Mouse (Mus musculus) adipocyte (in vitro differentiated cells): Measurements from ENCODE around the gene Nup210l.
"Not testable (repeated sequence)": the region's sequence is repeated elsewhere in the genome, so short reads cannot be mapped to it uniquely, and the experiment has no call there.

Experiments used
- DNase-seq: peaks from one replicate; pipeline ENCODE4 v3.0.0-alpha.2; 2016; ENCODE audit warnings: low spot score

Gene Nup210l

DNA sequence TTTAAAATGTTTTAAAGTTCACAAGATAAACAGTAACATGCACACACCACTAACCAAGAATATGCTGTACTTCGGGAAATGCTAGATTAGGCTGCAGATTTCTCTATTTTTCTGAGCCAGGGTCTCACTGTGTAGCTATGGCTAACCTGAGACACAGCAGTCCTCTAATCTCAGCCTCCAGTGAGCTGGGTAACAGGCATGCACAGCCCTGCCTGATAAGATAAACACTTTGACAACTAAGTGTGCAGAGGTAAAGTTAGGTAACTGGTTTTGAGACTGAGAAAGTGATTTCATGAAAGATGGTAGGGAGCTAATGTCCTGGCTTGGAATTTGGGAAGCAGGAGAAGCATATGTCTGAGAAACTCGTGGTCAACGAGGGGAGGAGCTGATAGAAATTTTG, 9.5 kb upstream of the Nup210l start:
- no peak for DNase-seq

DNA sequence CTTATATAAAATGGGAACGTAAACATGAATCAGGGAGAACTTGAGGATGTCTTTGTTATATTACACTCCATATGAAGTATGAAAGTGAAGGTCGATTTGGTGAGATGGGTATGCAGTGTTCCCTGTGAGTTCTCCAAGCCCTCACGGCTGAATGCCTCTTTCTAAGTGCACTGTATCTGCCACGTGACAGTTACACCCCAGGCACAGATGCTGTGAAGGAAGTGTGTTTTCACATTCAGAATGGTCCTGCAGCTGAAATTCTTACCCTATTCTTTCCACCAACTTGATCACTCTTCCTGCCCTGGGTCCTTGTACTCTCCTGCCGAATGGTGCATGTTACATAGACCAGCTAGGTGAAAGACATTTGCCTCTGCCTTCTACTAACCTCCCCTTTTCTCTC, 6.0 kb upstream of the Nup210l start:
- DNase-seq: no peak

DNA sequence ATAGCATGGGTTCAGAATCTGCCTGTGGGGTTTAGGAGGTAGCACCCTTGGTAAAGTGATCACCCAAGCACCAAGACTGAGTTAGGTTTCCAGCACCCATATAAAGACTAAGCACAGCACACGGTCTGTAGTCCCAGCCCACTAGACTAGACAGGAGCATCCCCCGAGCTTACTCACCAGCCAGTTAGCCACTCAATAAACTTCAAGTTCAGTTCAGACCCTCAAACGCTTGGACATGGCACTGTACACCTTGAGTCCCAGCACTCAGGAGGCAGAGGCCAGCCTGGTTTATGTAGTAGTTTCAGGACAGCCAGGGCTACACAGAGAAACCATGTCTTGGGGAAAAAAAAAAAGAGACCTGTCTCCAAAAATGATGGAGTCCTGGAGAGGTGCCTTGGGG, 2.9 kb upstream of the Nup210l start:
- no peak for DNase-seq

DNA sequence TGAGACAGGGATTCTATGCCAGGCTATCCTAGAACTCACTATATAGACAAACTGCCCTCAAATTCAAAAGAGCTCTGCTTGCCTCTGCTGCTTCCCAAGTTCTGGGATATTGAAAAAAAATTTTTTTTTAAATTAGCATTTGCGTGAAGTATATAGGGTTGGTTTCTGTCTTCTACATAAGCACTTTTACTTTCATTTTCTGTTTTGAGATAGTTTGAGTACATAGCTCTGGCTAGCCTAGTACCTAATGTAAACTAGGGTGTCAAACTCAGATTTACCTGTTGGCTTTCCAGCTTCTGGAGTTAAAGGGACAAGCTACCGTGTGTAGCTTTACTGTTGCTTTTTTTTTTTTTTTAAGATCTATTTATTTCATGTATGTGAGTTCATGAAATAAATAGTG, 2.3 kb upstream of the Nup210l start:
- no peak for DNase-seq

DNA sequence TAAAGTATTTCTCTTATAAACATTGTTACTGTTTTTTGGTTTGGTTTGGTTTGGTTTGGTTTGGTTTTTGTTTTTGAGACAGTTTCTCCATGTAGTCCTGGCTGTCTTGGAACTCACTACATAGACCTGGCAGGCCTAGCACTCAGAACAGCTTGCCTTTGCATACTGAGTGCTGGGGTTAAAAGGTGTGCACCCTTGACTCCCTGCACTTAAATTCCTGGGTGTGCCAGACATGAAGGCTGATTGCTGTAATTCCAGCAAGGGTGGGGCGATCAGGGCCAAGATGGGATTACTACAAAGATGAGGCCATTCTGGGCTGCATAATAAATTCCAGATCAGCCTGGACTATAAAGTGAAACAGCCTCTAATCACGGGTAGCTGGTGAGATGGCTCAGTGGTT, 1.7 kb upstream of the Nup210l start:
- no peak for DNase-seq

DNA sequence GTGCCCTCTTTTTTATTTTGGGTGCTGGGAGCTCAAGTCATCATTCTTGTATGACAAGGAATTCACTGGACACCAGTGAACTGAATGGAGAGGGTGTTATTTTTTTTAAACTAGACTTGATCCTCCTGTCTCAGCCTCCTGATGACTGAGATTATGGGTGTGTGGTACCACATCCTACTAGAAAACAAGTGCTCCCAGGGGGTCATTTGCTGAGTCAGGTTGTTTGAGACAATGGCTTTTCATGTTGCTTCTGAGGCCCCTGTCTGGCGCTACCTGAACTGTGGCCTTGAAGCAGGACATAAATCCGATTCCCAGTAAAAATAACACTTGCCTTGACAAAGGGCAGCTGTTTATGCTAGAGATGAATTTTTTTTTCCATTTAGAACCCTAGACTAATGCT, 756 bp upstream of the Nup210l start:
- DNase-seq: no peak

DNA sequence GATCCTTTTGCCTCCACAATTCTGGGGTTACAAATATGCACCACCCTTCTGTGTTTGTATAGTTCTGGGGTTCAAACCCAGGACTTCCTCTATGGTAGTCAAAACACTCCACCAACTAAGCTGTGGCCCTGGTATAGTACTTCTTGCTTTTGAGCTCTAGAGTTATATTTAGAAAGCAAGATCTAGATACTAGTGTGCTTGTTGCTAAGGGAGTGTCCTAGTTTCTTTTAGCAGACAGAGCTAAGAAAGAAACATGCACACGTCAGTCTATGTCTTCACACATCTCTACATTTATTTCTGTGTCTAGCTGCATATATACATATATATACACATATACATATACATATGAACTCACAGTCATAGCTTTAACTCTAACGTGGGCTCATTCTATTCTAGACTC, 7.8 kb downstream of the Nup210l start:
- no peak for DNase-seq

DNA sequence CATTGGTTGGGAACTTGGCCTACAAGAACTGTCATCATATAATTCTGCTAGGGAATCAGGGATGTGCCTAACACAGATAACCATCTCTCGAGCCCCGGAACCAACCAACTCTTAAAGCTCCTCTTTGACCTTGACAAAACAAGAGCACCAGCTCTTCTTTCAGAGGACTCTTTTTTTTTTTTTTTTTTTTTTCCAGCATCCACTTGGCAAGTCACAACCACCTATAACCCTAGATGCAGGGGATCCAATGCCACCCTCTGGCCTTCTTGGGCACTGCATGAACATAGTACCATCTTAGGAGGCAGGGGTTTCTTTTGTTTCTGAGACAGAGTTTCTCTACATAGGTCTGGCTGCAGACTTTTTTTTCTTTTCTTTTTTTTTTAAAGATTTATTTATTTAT, 10.4 kb downstream of the Nup210l start:
- no peak for DNase-seq

DNA sequence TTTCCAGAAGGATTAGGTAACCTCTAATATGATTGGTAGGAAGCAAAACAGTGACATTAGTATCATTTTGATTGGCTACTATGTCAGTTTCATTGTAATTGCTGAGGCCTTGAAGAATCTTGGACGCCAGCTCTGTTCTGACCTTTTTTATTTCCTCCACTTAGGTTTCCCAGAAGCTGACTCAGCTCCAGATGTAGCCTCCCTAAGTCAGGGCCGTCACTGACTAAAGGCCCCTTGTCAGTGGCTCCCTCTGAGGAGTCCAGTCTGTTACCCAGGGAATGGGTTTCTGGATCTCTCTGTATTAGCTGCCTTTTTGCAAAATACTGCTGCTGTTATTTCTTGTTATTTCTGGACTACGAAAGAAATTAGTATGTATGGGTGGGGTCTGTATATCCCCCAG, 11.6 kb downstream of the Nup210l start:
- no peak for DNase-seq

DNA sequence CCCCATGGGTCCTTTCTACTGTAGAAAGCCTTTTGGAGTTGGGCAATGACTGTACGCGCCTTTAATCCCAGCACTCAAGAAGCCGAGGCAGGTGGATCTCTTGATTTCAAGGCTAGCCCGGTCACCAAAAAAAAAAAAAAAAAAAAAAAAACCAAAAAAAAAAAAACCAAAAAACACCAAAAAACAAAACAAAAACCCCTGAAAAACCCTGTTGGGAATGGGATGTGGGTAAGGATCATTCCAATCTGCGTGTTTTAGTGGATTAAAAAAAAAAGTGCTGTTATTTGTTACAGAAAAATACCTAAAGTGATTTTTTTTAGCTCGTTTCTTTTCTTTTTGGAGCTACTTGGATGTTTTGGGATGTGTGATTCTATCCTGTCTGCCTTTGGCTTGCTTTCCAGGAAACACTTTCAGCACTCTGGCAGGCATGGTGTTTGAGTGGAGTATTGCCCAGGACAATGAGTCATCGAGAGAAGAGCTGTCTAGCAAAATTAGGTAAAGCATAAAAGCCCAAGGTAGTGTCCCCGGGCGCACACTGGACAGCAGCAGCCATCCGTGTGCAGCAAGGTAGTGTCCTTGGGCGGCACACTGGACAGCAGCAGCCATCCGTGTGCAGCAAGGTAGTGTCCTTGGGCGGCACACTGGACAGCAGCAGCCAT, 14.3 kb downstream of the Nup210l start:
- peak; percentile 77 for DNase-seq

DNA sequence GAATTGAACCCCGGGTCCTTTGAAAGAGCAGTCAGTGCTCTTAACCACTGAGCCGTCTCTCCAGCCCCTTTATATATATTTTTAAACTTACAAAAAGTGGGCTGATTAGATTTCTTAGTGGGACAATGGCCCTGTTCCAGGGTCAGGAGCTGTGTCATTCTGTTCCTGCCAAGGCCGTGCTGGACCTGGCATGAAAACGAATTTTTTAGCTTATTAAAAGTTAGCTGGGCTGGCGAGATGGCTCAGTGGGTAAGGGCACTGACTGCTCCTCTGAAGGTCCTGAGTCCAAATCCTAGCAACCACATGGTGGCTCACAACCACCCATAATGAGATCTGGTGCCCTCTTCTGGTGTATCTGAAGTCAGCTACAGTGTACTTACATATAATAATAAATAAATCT, 18.1 kb downstream of the Nup210l start:
- not testable (repeated sequence) for DNase-seq

DNA sequence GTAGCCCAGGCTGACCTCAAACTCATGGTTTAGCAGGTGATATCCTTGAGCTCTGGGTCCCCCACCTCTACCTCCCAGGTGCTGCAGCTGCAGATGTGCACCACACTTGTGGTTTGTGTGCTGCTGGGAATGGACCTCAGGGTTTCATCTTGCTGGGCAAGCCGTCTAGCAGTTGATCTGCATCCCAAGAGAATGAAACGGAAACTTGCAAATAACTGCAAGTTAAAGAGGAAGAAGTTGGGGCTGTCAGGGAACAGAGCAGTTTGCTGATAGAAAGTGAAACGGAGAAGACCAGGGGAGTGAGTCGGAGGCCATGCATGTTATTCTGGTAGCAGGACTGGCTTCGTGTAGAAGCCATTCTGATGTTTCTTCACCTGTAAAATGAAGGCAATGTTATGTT, 21.8 kb downstream of the Nup210l start:
- no peak for DNase-seq

DNA sequence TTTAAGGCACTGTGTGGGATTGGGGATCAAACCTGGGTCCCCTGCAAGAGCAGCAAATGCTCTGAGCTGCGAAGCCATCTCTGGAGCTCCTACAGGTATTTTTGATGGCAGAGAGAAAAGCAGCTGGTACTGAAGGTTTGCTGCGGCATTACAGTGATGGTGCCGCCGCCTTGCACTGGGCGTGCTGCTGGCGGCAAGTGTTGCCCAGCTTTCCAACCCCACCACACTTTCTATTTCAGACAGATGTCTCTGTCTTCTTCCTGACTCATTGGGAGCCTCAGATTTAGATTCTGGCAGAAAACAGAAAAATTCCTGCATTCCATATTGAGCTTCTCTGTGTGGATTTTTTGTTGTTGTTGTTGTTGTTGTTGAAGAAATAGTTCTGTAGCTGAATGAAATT, 23.9 kb downstream of the Nup210l start:
- DNase-seq: no peak

DNA sequence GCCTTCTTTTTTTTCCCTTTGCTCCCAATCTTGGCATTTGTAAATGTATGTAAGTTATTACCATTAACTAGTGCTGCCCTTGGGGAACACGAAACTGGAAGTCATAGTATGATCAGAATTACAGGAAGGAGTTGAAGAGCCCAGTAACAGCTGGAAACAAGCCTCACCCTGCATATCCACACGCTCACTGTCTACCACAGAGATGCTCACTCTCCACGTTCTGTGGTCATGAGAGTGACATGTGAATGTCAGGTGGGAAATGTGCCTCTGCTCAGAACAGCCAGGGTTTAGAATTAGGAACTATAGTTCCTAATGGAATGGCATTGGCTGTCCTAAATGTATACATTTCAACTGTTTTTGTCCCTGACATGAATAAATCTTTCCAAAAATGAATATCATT, 28.8 kb downstream of the Nup210l start:
- DNase-seq: no peak

DNA sequence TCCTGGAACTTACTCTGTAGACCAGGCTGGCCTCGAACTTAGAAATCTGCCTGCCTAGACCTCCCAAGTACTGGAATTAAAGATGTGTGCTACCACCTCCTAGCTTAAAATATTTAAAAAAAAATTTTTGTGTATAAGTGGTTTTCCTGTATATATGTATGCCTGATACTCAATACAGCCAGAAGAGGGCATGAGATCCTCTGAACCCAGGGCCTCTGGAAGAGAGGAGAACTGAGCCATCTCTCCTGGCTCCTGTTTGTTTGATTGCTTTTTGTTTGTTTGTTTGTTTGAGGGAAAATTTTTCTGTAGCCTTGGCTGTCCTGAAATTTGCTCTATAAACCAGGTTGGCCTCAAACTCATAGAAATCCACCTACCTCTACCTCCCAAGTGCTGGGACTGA, 29.4 kb downstream of the Nup210l start:
- DNase-seq: no peak

DNA sequence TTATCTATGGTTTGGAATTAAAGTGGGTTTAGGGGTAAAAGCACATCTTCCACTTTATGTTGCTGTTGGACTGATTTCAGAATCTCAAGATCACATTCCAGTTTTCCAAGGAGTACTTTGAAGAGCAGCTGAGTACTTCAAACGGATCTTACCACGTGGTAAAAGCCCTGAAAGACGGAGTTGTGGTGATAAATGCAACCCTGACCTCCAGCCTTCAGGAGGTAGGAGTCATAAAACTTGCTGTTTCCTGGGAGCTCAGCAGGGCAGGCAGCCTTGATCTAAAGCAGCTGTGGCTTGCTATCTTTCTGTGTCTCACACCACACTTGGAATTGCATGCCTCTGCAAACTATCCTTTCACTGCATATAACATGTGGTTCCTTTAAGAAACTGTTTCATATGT, 30.6 kb downstream of the Nup210l start:
- no peak for DNase-seq

DNA sequence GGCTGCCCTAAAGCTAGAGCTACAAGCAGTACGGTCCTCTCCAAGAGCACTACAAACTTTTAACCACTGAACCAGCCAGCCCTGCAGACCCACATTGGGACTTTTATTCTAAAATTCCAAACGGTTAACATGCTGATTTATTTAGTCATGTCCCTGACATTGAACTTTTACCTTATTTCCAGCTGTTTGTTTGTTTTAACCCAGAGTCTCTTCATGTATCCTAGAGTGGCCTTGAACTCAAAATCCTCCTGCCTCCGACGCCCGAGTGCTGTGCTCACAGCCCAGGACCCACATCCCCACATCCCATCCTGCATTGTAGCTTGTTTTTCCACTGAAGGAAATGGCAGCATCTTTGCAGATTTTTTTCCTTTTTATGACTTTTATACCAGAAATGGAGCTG, 31.1 kb downstream of the Nup210l start:
- DNase-seq: no peak

DNA sequence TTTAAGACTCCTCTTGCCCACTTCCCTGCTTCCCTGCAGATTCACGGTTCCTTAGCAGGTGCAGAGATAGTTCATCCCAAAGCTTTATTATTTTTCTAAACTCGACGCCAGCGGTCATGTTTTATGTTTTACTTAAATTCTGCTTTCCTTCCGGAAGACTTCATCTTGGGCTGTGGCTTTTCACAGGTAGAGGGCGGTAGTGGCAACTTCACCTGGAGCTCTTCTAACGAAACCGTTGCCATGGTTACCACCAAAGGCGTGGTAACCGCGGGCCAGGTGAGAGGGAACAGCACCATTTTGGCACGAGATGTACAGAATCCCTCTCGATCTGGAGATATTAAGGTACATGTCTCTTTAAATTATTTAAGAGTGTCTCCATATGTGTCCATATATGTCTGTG, 32.7 kb downstream of the Nup210l start:
- no peak for DNase-seq

DNA sequence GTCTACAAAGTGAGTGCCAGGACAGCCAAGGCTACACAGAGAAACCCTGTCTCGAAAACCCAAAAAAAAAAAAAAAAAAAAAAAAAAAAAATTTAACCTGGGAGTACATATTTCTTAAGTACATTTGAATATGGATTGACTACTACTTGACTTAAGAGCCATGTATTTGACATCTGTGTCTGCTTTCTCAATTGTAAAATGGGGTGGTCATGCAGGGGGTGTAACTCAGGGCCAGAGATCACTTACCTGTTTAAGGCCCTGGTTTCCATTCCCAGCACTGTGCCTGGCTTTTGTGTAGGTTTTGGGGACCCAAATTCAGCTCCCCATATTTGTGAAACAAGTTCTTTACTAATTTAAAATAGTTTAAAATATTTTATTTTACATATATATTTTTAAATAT, 33.7 kb downstream of the Nup210l start:
- no peak for DNase-seq

DNA sequence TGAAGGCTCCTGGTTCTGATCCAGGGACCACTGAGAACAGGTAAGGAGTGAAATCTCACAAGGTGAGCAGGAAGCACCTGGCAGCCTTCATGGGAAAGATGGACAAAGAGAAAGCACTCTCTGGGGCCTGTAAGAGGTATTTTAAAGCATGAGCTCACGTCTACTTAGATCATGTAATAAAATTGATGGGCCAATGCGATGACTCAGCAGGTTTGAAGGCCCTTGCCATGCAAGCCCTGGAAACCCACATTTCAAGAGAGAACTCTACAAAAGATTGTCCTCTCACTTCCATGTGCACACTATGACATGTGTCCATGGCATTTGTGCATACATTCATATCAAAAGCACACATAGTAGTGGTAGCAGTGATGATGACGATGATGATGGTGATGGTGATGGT, 36.0 kb downstream of the Nup210l start:
- DNase-seq: no peak

DNA sequence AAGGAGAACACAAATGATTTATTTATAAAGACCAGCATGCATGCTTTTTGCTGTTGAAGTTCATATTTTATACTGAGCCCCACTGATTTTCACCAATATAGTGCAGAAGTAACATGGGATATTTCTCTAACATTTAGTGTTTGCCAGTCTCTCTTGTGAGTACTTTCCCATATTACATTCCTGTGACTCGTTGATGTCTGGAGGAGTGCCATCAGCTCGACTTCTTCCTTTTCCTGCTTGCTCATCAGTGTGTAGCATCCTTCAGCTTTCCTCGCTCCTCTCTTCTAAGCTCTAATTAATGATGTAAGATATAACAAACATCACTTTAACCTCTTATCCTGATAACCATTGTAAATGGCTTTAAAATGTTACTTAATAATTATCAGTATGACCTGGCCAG, 41.5 kb downstream of the Nup210l start:
- no peak for DNase-seq

DNA sequence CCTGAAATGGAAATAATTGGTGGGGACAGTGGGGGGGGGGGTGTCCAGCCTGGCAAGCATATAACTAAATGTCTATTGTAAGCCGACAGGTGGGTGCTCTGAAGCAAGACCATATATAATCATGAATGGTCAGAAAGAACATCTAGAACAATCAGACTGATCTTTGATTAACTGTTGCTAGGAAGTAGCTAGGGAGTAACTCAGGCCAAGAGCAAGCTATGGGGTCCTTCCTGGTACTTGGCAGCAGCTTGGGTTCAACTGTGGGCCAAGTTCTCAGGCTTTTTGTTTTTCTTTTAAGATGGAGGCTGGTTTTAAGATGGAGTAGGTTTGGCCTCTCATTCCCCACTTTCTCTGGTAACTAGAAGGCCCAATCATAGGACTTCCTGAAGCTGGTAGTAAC, 42.7 kb downstream of the Nup210l start:
- DNase-seq: no peak

DNA sequence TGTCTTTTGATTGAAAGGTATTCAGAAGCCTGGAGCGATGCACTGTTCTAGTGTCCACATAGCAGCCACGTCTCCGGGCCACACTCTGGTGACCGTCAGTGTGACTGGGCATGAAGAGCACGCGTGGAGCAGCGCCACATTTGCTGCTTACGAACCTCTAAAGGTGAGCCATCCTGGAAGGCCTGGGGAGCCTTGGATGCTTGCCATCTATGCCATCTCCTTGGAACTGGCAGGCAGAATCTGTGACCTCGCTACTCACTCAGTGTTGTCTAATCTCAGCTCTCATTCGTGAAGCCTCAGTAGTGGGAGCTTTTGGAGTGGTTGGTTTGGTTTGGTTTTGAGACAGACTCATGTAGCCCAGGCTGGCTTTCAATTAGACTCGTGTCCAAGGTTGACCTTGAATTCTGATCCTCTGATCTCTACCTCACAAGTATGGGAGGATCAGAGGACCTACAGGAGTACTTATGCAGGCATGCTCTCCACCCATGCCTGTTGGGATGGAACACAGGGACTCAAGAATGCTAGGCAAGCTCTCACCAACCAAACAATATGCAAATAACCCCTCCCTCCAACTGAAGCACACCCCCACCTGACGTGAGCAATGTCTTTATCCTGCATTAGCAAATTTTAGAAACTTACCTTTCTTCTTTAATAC, 47.3 kb downstream of the Nup210l start:
- DNase-seq: no peak

DNA sequence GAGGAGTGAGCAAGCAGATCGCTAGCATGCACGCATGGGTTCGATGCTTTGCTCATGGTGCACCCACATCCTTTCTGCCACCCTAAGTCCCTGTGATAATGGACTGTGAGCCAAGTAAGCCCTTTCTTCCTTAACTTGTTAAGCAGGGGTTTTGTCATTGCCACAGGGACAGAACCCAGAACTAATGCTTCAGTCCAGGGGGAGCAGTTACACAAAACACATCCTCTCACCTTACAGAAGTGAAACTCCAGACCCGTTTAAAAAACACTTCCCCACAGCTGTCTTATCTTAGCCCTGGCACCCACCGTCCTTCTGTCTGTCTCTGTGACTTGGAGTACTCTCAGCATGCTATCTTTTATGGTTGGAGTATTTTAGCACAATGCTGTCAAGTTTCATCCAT, 52.1 kb downstream of the Nup210l start:
- no peak for DNase-seq
